Mouse (Mus musculus) olfactory bulb, adult 2 months (tissue): ENCODE data around the gene Jakmip3. TPM values are rescaled to one million over a fixed set of nuclear protein-coding genes. Genes with fewer than 3 reads are reported as not detected.

ENCODE experiments used
- H3K27ac ChIP-seq: fragments of 200-500 bp; 2 replicates; pipeline ENCODE4 v1.5.1; 2012; ENCODE audit warnings: low read depth, low read length; ENCODE audit not compliant: insufficient read depth
- H3K4me1 ChIP-seq: fragments of 200-500 bp; 2 replicates; pipeline ENCODE4 v1.6.1; 2012; ENCODE audit warnings: low read length; ENCODE audit not compliant: control insufficient read depth, insufficient read depth
- H3K4me3 ChIP-seq: fragments of 200-500 bp; 2 replicates; pipeline ENCODE4 v1.5.1; 2012; ENCODE audit warnings: mild to moderate bottlenecking, low read depth, low read length, moderate library complexity; ENCODE audit not compliant: insufficient read depth
- CTCF ChIP-seq: fragments of 200-500 bp; IDR thresholded peaks from 2 replicates; pipeline ENCODE4 v1.5.1; 2012; ENCODE audit warnings: low read depth, mild to moderate bottlenecking, low read length, moderate library complexity; ENCODE audit not compliant: insufficient read depth
- POLR2A ChIP-seq: fragments of 200-500 bp; IDR thresholded peaks from 2 replicates; pipeline ENCODE4 v1.6.1; 2012; ENCODE audit warnings: mild to moderate bottlenecking, low read depth, low read length, moderate library complexity; ENCODE audit not compliant: insufficient read depth
- WGBS: fragments of 180-500 bp; shearing (Covaris S2); methylation state at CpG from one replicate; pipeline ENCODE4 v1.1.7; 2018; 5-methylcytosine and 5-hydroxymethylcytosine counted together
- polyA plus RNA-seq: library from polyadenylated mRNA; stranded (reverse); fragments of >200 nt; gene quantifications from 2 replicates; pipeline ENCODE4 v1.2.4, GENCODE M21; 2012; ENCODE audit warnings: low replicate concordance; ENCODE audit not compliant: missing spikeins, insufficient read depth, insufficient read length

The Jakmip3 gene
- polyA plus RNA-seq, 1 experiment, result not detected

- Histone ChIP-seq H3K4me1 (no peaks in the 10 kb centered on the region), H3K27ac (no peak overlapping the region), H3K4me3 (no peak overlapping the region)
- 87% methylated on average over 6 of the region's 6 CpGs for WGBS
- TF ChIP-seq POLR2A (no peak), CTCF (no peak)
Measured at GRCm38 (mm10) chr7:139094761-139095160, 154.2 kb downstream of the Jakmip3 start.

- Histone ChIP-seq H3K4me3 (no peak overlapping the region), H3K4me1 (no peaks in the 10 kb centered on the region), H3K27ac (no peak overlapping the region)
- TF ChIP-seq POLR2A, result no peak
- WGBS, result 89% methylated on average over 7 of the region's 7 CpGs
Measured at GRCm38 (mm10) chr7:139095282-139095681, 154.8 kb downstream of the Jakmip3 start.

- TF ChIP-seq CTCF (no peak), POLR2A (no peak)
- Histone ChIP-seq H3K4me1 (peaks cover 4% of the 10 kb centered on the region), H3K4me3 (no peak overlapping the region), H3K27ac (no peak overlapping the region)
- WGBS, result 89% methylated on average over 6 of the region's 6 CpGs
Measured at GRCm38 (mm10) chr7:139096399-139096798, 155.9 kb downstream of the Jakmip3 start.

- H3K27ac ChIP-seq, result no peak overlapping the region
- TF ChIP-seq CTCF (no peak), POLR2A (no peak)
- peaks cover 13% of the 10 kb centered on the region for H3K4me1 ChIP-seq
- H3K4me3 ChIP-seq, result no peak overlapping the region
- WGBS, result 76% methylated on average over 12 of the region's 12 CpGs
Measured at GRCm38 (mm10) chr7:139100531-139101095, 160.1 kb downstream of the Jakmip3 start.

GRCm38 (mm10) chr7:139101286-139101804, 160.8 kb downstream of the Jakmip3 start:
- no peak overlapping the region for H3K4me3 ChIP-seq
- 70% methylated on average over 10 of the region's 10 CpGs for whole genome bisulfite sequencing
- TF ChIP-seq CTCF, result no peak
- no peak for TF ChIP-seq POLR2A
- peaks cover 13% of the 10 kb centered on the region for H3K4me1 ChIP-seq
- no peak overlapping the region for H3K27ac ChIP-seq

GRCm38 (mm10) chr7:139101826-139102225, 161.3 kb downstream of the Jakmip3 start:
- TF ChIP-seq POLR2A (no peak), CTCF (no peak)
- H3K4me1 ChIP-seq, result peaks cover 13% of the 10 kb centered on the region
- H3K27ac ChIP-seq, result no peak overlapping the region
- no peak overlapping the region for H3K4me3 ChIP-seq
- WGBS, result 65% methylated on average over 3 of the region's 3 CpGs

GRCm38 (mm10) chr7:139103960-139104381, 163.4 kb downstream of the Jakmip3 start:
- H3K4me3 ChIP-seq, result no peak overlapping the region
- H3K4me1 ChIP-seq, result peaks cover 22% of the 10 kb centered on the region
- TF ChIP-seq CTCF (no peak), POLR2A (no peak)
- 66% methylated on average over 10 of the region's 10 CpGs for WGBS
- no peak overlapping the region for H3K27ac ChIP-seq

GRCm38 (mm10) chr7:139105076-139105475, 164.5 kb downstream of the Jakmip3 start:
- Histone ChIP-seq H3K4me3 (no peak overlapping the region), H3K4me1 (peaks cover 22% of the 10 kb centered on the region), H3K27ac (no peak overlapping the region)
- TF ChIP-seq CTCF, result no peak
- 93% methylated on average over 5 of the region's 5 CpGs for WGBS

- 75% methylated on average over 7 of the region's 7 CpGs for whole genome bisulfite sequencing
- peaks cover 22% of the 10 kb centered on the region for H3K4me1 ChIP-seq
- H3K4me3 ChIP-seq, result no peak overlapping the region
- no peak for TF ChIP-seq POLR2A
- no peak overlapping the region for H3K27ac ChIP-seq
Measured at GRCm38 (mm10) chr7:139105705-139106104, 165.2 kb downstream of the Jakmip3 start.

GRCm38 (mm10) chr7:139107908-139108650, 167.5 kb downstream of the Jakmip3 start:
- H3K27ac ChIP-seq, result no peak overlapping the region
- WGBS, result 52% methylated on average over 9 of the region's 9 CpGs

More at GRCm38 (mm10) chr7:139107908-139108650, 167.5 kb downstream of the Jakmip3 start:
- Histone ChIP-seq H3K4me3 (no peak overlapping the region), H3K4me1 (peaks cover 14% of the 10 kb centered on the region)
- TF ChIP-seq CTCF, result no peak
- TF ChIP-seq POLR2A, result no peak
